Mouse (Mus musculus) megakaryocyte, embryonic 14.5 days (primary cell): Measurements from ENCODE around the gene Afmid.

Source experiments
- FLI1 ChIP-seq: IDR thresholded peaks from 2 replicates; pipeline ENCODE4 v1.6.1; 2012; ENCODE audit warnings: low read length, inconsistent platforms, mixed read lengths
- GATA1 ChIP-seq: IDR thresholded peaks from 3 replicates; pipeline ENCODE4 v1.6.1; 2012; ENCODE audit warnings: mixed read lengths, low read length, inconsistent platforms, borderline replicate concordance

- TF ChIP-seq GATA1, result no peak
- TF ChIP-seq FLI1, result no peak
These were observed 26.6 kb upstream of the Afmid start for GRCm38 (mm10) chr11:117799174-117799573.
